Mouse (Mus musculus): ENCODE measurements around the gene Tead2. TPM values are rescaled to one million over a fixed set of nuclear protein-coding genes. Genes with fewer than 3 reads are reported as not detected.

Gene Tead2
- polyA plus RNA-seq, 1 experiment from 2014 or later: 20.2 TPM

GRCm38 (mm10) chr7:45257063-45257840 is 41.7 kb downstream of the Tead2 start:
- H3K27me3 ChIP-seq (ENCODE audit: insufficient read depth, low read length): no peaks in the 10 kb centered on the region; the same call in 1 of the 2 replicates
- no peak overlapping the region for H3K27ac ChIP-seq (ENCODE audit: low read depth)
- ATAC-seq (no peak), DNase-seq (no peak)
- WGBS (ENCODE audit: insufficient replicate concordance): 63% methylated on average over 11 of the region's 11 CpGs
- no peak overlapping the region for H3K4me3 ChIP-seq (ENCODE audit: low read depth, low read length)
- H3K9me3 ChIP-seq (ENCODE audit: low read length): no peaks in the 10 kb centered on the region
- no peaks in the 10 kb centered on the region for H3K4me1 ChIP-seq (ENCODE audit: insufficient read depth)
- H3K9ac ChIP-seq (replicated peaks): no peak overlapping the region
- TF ChIP-seq EP300 (IDR thresholded peaks at IDR 0.05; ENCODE audit: low read depth): no peak
- TF ChIP-seq CTCF (IDR thresholded peaks at IDR 0.05; ENCODE audit: low read depth): no peak
- no peaks in the 10 kb centered on the region for H3K36me3 ChIP-seq (replicated peaks; ENCODE audit: insufficient read depth, low read length)
- no peak overlapping the region for H3K4me2 ChIP-seq (ENCODE audit: low read depth, low read length)

- Histone ChIP-seq H3K4me1 (ENCODE audit: insufficient read depth) (no peaks in the 10 kb centered on the region), H3K4me3 (ENCODE audit: low read depth, low read length) (no peak overlapping the region), H3K9ac (replicated peaks) (no peak overlapping the region), H3K36me3 (replicated peaks; ENCODE audit: insufficient read depth, low read length) (no peaks in the 10 kb centered on the region), H3K27ac (ENCODE audit: low read depth) (no peak overlapping the region), H3K27me3 (ENCODE audit: insufficient read depth, low read length) (no peaks in the 10 kb centered on the region; the same call in 1 of the 2 replicates), H3K9me3 (ENCODE audit: low read length) (no peaks in the 10 kb centered on the region), H3K4me2 (ENCODE audit: low read depth, low read length) (no peak overlapping the region)
- TF ChIP-seq CTCF (IDR thresholded peaks at IDR 0.05; ENCODE audit: low read depth) (no peak), EP300 (IDR thresholded peaks at IDR 0.05; ENCODE audit: low read depth) (no peak)
- no peak for DNase-seq
- ATAC-seq: no peak
- 66% methylated on average over 8 of the region's 8 CpGs for WGBS (ENCODE audit: insufficient replicate concordance)
Observed at GRCm38 (mm10) chr7:45259281-45259680, 43.7 kb downstream of the Tead2 start.

- Histone ChIP-seq H3K4me3 (ENCODE audit: low read depth, low read length) (no peak overlapping the region), H3K4me2 (ENCODE audit: low read depth, low read length) (no peak overlapping the region), H3K27me3 (ENCODE audit: insufficient read depth, low read length) (no peaks in the 10 kb centered on the region; the same call in 1 of the 2 replicates), H3K36me3 (replicated peaks; ENCODE audit: insufficient read depth, low read length) (no peaks in the 10 kb centered on the region), H3K9ac (replicated peaks) (no peak overlapping the region), H3K27ac (ENCODE audit: low read depth) (no peak overlapping the region), H3K9me3 (ENCODE audit: low read length) (no peaks in the 10 kb centered on the region), H3K4me1 (ENCODE audit: insufficient read depth) (peaks cover 4% of the 10 kb centered on the region; the same call in 1 of the 2 replicates)
- TF ChIP-seq EP300 (IDR thresholded peaks at IDR 0.05; ENCODE audit: low read depth) (no peak), CTCF (IDR thresholded peaks at IDR 0.05; ENCODE audit: low read depth) (no peak)
- 53% methylated on average over 7 of the region's 7 CpGs for WGBS (ENCODE audit: insufficient replicate concordance)
- DNase-seq (no peak), ATAC-seq (no peak)
Observed at GRCm38 (mm10) chr7:45262266-45262665, 46.7 kb downstream of the Tead2 start.

GRCm38 (mm10) chr7:45263006-45263607 is 47.6 kb downstream of the Tead2 start:
- H3K9me3 ChIP-seq (ENCODE audit: low read length): no peaks in the 10 kb centered on the region
- ATAC-seq: no peak
- no peak overlapping the region for H3K27ac ChIP-seq (ENCODE audit: low read depth)
- H3K4me1 ChIP-seq (ENCODE audit: insufficient read depth): peaks cover 4% of the 10 kb centered on the region; the same call in 1 of the 2 replicates
- DNase-seq: no peak
- H3K9ac ChIP-seq (replicated peaks): no peak overlapping the region
- H3K36me3 ChIP-seq (replicated peaks; ENCODE audit: insufficient read depth, low read length): no peaks in the 10 kb centered on the region
- no peak for TF ChIP-seq EP300 (IDR thresholded peaks at IDR 0.05; ENCODE audit: low read depth)
- no peak for TF ChIP-seq CTCF (IDR thresholded peaks at IDR 0.05; ENCODE audit: low read depth)
- H3K4me3 ChIP-seq (ENCODE audit: low read depth, low read length): no peak overlapping the region
- no peak overlapping the region for H3K4me2 ChIP-seq (ENCODE audit: low read depth, low read length)
- WGBS (ENCODE audit: insufficient replicate concordance): 68% methylated on average over 7 of the region's 7 CpGs
- no peaks in the 10 kb centered on the region; the same call in 1 of the 2 replicates for H3K27me3 ChIP-seq (ENCODE audit: insufficient read depth, low read length)

GRCm38 (mm10) chr7:45264348-45264747 is 48.8 kb downstream of the Tead2 start:
- Histone ChIP-seq H3K9ac (replicated peaks) (no peak overlapping the region), H3K9me3 (ENCODE audit: low read length) (no peaks in the 10 kb centered on the region), H3K27me3 (ENCODE audit: insufficient read depth, low read length) (no peaks in the 10 kb centered on the region; the same call in 1 of the 2 replicates), H3K27ac (ENCODE audit: low read depth) (no peak overlapping the region), H3K36me3 (replicated peaks; ENCODE audit: insufficient read depth, low read length) (no peaks in the 10 kb centered on the region), H3K4me1 (ENCODE audit: insufficient read depth) (peaks cover 4% of the 10 kb centered on the region; the same call in 1 of the 2 replicates), H3K4me3 (ENCODE audit: low read depth, low read length) (no peak overlapping the region), H3K4me2 (ENCODE audit: low read depth, low read length) (no peak overlapping the region)
- ATAC-seq (peak; percentile 91), DNase-seq (peak; percentile 35)
- 60% methylated on average over 3 of the region's 3 CpGs for WGBS (ENCODE audit: insufficient replicate concordance)
- TF ChIP-seq CTCF (IDR thresholded peaks at IDR 0.05; ENCODE audit: low read depth) (peak; percentile 65), EP300 (IDR thresholded peaks at IDR 0.05; ENCODE audit: low read depth) (0 out of 2 replicates have a peak, but pooled peaks have one; percentile 23)

GRCm38 (mm10) chr7:45265518-45265917 is 50.0 kb downstream of the Tead2 start:
- H3K36me3 ChIP-seq (replicated peaks; ENCODE audit: insufficient read depth, low read length): no peaks in the 10 kb centered on the region
- ATAC-seq: no peak
- 47% methylated on average over 1 of the region's 1 CpGs for WGBS (ENCODE audit: insufficient replicate concordance)
- DNase-seq: no peak
- no peaks in the 10 kb centered on the region for H3K9me3 ChIP-seq (ENCODE audit: low read length)
- TF ChIP-seq EP300 (IDR thresholded peaks at IDR 0.05; ENCODE audit: low read depth): no peak
- no peak for TF ChIP-seq CTCF (IDR thresholded peaks at IDR 0.05; ENCODE audit: low read depth)
- H3K27me3 ChIP-seq (ENCODE audit: insufficient read depth, low read length): no peaks in the 10 kb centered on the region
- no peak overlapping the region for H3K9ac ChIP-seq (replicated peaks)
- H3K4me3 ChIP-seq (ENCODE audit: low read depth, low read length): no peak overlapping the region
- H3K4me2 ChIP-seq (ENCODE audit: low read depth, low read length): no peak overlapping the region
- H3K4me1 ChIP-seq (ENCODE audit: insufficient read depth): peaks cover 4% of the 10 kb centered on the region; the same call in 1 of the 2 replicates
- H3K27ac ChIP-seq (ENCODE audit: low read depth): no peak overlapping the region

Data from liver, postnatal 0 days (tissue).